7 mouse cellular contexts compared by ENCODE assay signal in the genomic region with DNA sequence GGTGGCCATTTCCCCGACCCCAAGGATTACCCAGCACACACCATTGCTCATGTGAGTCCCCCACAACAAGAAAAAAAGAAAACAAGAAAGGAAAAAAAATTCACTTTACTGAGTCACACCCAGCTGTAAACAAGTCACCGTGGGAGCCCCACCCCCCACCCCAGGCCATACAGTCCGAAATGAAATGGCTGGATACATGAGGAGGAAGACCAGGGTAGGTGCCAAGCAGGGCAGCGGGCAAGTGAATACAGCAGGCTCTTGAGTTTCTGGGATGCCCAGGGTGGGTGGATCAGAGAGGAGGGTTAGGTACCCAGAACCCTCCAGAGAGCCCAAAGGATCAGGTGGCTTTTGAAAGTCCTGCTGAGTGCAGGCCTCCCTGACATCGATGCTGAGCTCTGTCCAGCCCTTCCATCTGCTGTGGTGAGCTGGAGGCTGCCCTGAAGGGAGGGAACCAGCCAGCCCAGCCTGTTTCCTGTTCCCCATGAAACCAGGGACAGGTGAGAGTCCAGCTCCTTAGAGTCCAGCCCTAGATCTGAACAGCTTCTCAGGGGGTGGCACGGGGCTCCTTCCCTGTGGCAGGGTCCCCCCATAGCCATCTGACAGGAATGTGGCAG. TPM values are rescaled to one million over a fixed set of nuclear protein-coding genes. Genes with fewer than 3 reads are reported as not detected.
A peak's percentile ranks its signal among the peaks of the same experiment; 100 is the strongest.
DNase-seq lines count a peak whose midpoint lies in the region; ATAC-seq and TF ChIP-seq lines count a peak whose summit lies in the region.

No protein-coding gene starts in this region.

- no peak for ATAC-seq in intestine, postnatal 0 days

- no peaks in the 10 kb centered on the region for H3K27me3 ChIP-seq in embryonic facial prominence, embryonic 10.5 days (replicated peaks; ENCODE audit: low read depth, poor library complexity, severe bottlenecking)
- no peaks in the 10 kb centered on the region for H3K27me3 ChIP-seq in intestine, postnatal 0 days (replicated peaks; ENCODE audit: control insufficient read depth, insufficient read depth, low read length)

- peak overlapping the region; percentile 65 for H3K4me2 ChIP-seq in intestine, postnatal 0 days (replicated peaks; ENCODE audit: low read depth)

- DNase-seq in right cerebral cortex, postnatal 4 days: peak; percentile 4
- DNase-seq in right cerebral cortex, adult 18-20 months: no peak
- DNase-seq in embryonic facial prominence, embryonic 10.5 days (ENCODE audit: low spot score): peak; percentile 55
- DNase-seq in frontal cortex, postnatal 14 days (ENCODE audit: low spot score in 2 of 2): no peak
- DNase-seq in retina, embryonic 14.5 days (ENCODE audit: low spot score): no peak
- no peak for DNase-seq in urinary bladder, postnatal 4 days (ENCODE audit: low spot score in 2 of 2)

- 9% methylated on average over 6 of the region's 6 CpGs for WGBS in embryonic facial prominence, embryonic 10.5 days
- 17% methylated on average over 6 of the region's 6 CpGs for WGBS in intestine, postnatal 0 days

- no peak overlapping the region for H3K9ac ChIP-seq in intestine, postnatal 0 days (ENCODE audit: low read depth, low read length)

- H3K9me3 ChIP-seq in embryonic facial prominence, embryonic 10.5 days: no peaks in the 10 kb centered on the region
- H3K9me3 ChIP-seq in intestine, postnatal 0 days (ENCODE audit: control insufficient read depth): no peaks in the 10 kb centered on the region

- no peak for TF ChIP-seq CTCF in intestine, postnatal 0 days (IDR thresholded peaks at IDR 0.05; ENCODE audit: low read depth)

- H3K27ac ChIP-seq in embryonic facial prominence, embryonic 10.5 days (replicated peaks): peak overlapping the region; percentile 100
- no peak overlapping the region; the same call in 1 of the 2 replicates for H3K27ac ChIP-seq in intestine, postnatal 0 days (ENCODE audit: low read depth, low read length)

- peaks cover 77% of the 10 kb centered on the region for H3K4me1 ChIP-seq in embryonic facial prominence, embryonic 10.5 days
- peaks cover 3% of the 10 kb centered on the region; the same call in 1 of the 2 replicates for H3K4me1 ChIP-seq in intestine, postnatal 0 days (replicated peaks; ENCODE audit: control insufficient read depth, insufficient read depth, low read length)

- H3K4me3 ChIP-seq in embryonic facial prominence, embryonic 10.5 days: peak overlapping the region; percentile 97
- H3K4me3 ChIP-seq in intestine, postnatal 0 days (ENCODE audit: low read depth, low read length): no peak overlapping the region

- peaks cover 72% of the 10 kb centered on the region for H3K36me3 ChIP-seq in embryonic facial prominence, embryonic 10.5 days (replicated peaks)
- peaks cover 51% of the 10 kb centered on the region for H3K36me3 ChIP-seq in intestine, postnatal 0 days (ENCODE audit: control insufficient read depth, insufficient read depth)

RNA-seq across cellular contexts. Expression of a gene that starts 0.7 kb away (rescaled TPM):
- 2,212 and 2,218 TPM in 2 replicates for polyA plus RNA-seq in embryonic facial prominence, embryonic 10.5 days (2016; fragmentation: Nextera tagmentation; extraction: Ambion mirVana)
- 119 and 128 TPM in 2 replicates for polyA plus RNA-seq in intestine, postnatal 0 days (2015; fragmentation: Nextera tagmentation; extraction: Ambion mirVana)

RNA-seq across cellular contexts. Expression of a gene that starts 5.8 kb away (rescaled TPM):
- polyA plus RNA-seq in embryonic facial prominence, embryonic 10.5 days (2016; fragmentation: Nextera tagmentation; extraction: Ambion mirVana): 0.74 and 1.4 TPM in 2 replicates
- polyA plus RNA-seq in intestine, postnatal 0 days (2015; fragmentation: Nextera tagmentation; extraction: Ambion mirVana): 0.24 and 0.26 TPM in 2 replicates

RNA-seq across cellular contexts. Expression of a gene that starts 12.7 kb away (rescaled TPM):
- polyA plus RNA-seq in embryonic facial prominence, embryonic 10.5 days (2016; fragmentation: Nextera tagmentation; extraction: Ambion mirVana): 0.23 and 0.41 TPM in 2 replicates
- polyA plus RNA-seq in intestine, postnatal 0 days (2015; fragmentation: Nextera tagmentation; extraction: Ambion mirVana): 0.21 and 0.30 TPM in 2 replicates

RNA-seq across cellular contexts. Expression of a gene that starts 42.8 kb away (rescaled TPM):
- polyA plus RNA-seq in embryonic facial prominence, embryonic 10.5 days (2016; fragmentation: Nextera tagmentation; extraction: Ambion mirVana): 42.1 and 45.0 TPM in 2 replicates
- polyA plus RNA-seq in intestine, postnatal 0 days (2015; fragmentation: Nextera tagmentation; extraction: Ambion mirVana): 53.2 and 56.8 TPM in 2 replicates

Comparison
In these comparisons a context has a peak if more than half of its experiments do, and no peak if none do; other contexts are left out.
1. DNase-seq: peak in right cerebral cortex, postnatal 4 days (single experiment) and embryonic facial prominence, embryonic 10.5 days (single experiment); none in right cerebral cortex, adult 18-20 months (single experiment), frontal cortex, postnatal 14 days (0 of 2), retina, embryonic 14.5 days (single experiment) and urinary bladder, postnatal 4 days (0 of 2).
2. RNA of a gene that starts 0.7 kb away (polyA plus RNA-seq): 2,212 to 2,218 TPM in embryonic facial prominence, embryonic 10.5 days; 119 to 128 TPM in intestine, postnatal 0 days; every median in the first group is over 10 times any median in the second.